Mouse (Mus musculus): Measurements from ENCODE around the gene Atp6v1b1. TPM values are rescaled to one million over a fixed set of nuclear protein-coding genes. Genes with fewer than 3 reads are reported as not detected.

Atp6v1b1 gene
- polyA plus RNA-seq, 1 experiment: not detected

- peaks cover 6% of the 10 kb centered on the region for H3K36me3 ChIP-seq (ENCODE audit: control insufficient read depth, insufficient read depth)
- no peaks in the 10 kb centered on the region for H3K79me2 ChIP-seq (ENCODE audit: control insufficient read depth, insufficient read depth)
- no peak overlapping the region for H3K4me3 ChIP-seq
- H3ac ChIP-seq (ENCODE audit: control insufficient read depth, insufficient read length): no peak overlapping the region
- no peak overlapping the region for H3K4me2 ChIP-seq (ENCODE audit: low read depth)
- TF ChIP-seq SRF (IDR thresholded peaks at IDR 0.05; ENCODE audit: control insufficient read depth, insufficient read length, low read depth) (no peak), MYOG (IDR thresholded peaks at IDR 0.05; ENCODE audit: control insufficient read depth in 1 of 3, insufficient read depth in 1 of 3, insufficient read length in 2 of 3, low read depth in 2 of 3) (no peak)
- no peaks in the 10 kb centered on the region for H3K27me3 ChIP-seq (ENCODE audit: control insufficient read depth, insufficient read depth, insufficient read length)
Observed at GRCm38 (mm10) chr6:83802846-83803245, 60.1 kb downstream of the Atp6v1b1 start.

Other genes with a start within 250 kb of the Atp6v1b1 start
- gene Dguok, start 236.0 kb upstream of the Atp6v1b1 start, polyA plus RNA-seq (2012; fragmentation: generic; extraction: Trizol): 28.6 TPM
- gene Actg2, start 206.7 kb upstream of the Atp6v1b1 start, polyA plus RNA-seq (2012; fragmentation: generic; extraction: Trizol): 80.1 TPM
- 8.8 TPM for gene Stambp, start 170.3 kb upstream of the Atp6v1b1 start, polyA plus RNA-seq (2012; fragmentation: generic; extraction: Trizol)
- gene Clec4f, start 86.8 kb upstream of the Atp6v1b1 start, polyA plus RNA-seq (2012; fragmentation: generic; extraction: Trizol): not detected
- gene Cd207, start 65.1 kb upstream of the Atp6v1b1 start, polyA plus RNA-seq (2012; fragmentation: generic; extraction: Trizol): not detected
- 0.66 TPM for gene Vax2, start 31.7 kb upstream of the Atp6v1b1 start, polyA plus RNA-seq (2012; fragmentation: generic; extraction: Trizol)
- 0.05 TPM for gene Ankrd53, start 19.7 kb downstream of the Atp6v1b1 start, polyA plus RNA-seq (2012; fragmentation: generic; extraction: Trizol)
- 70.7 TPM for gene Tex261, start 32.8 kb downstream of the Atp6v1b1 start, polyA plus RNA-seq (2012; fragmentation: generic; extraction: Trizol)
- 42.9 TPM for gene Nagk, start 52.0 kb downstream of the Atp6v1b1 start, polyA plus RNA-seq (2012; fragmentation: generic; extraction: Trizol)
- 14.4 TPM for gene Paip2b, start 88.8 kb downstream of the Atp6v1b1 start, polyA plus RNA-seq (2012; fragmentation: generic; extraction: Trizol)
- gene Zfp638, start 124.1 kb downstream of the Atp6v1b1 start, polyA plus RNA-seq (2012; fragmentation: generic; extraction: Trizol): 6.0 TPM